In genomic region chr10:69366877-69367387, GRCm38 (mm10) we compare ENCODE assay signal across 9 mouse cellular contexts. TPM values are rescaled to one million over a fixed set of nuclear protein-coding genes. Genes with fewer than 3 reads are reported as not detected.
A peak's percentile ranks its signal among the peaks of the same experiment; 100 is the strongest.
DNase-seq lines count a peak whose midpoint lies in the region; ATAC-seq lines count a peak whose summit lies in the region.
"Had no signal": no experiment of that assay in that cellular context is flagged by ENCODE, and none has a peak within 500 bp of the region (broad histone marks: within the 10 kb centered on the region; RNA-seq: fewer than 3 reads in every experiment).

No protein-coding gene starts in this region.

- peak; percentile 13 for DNase-seq in kidney, postnatal 14 days
- DNase-seq in 3T3-L1 (ENCODE audit: low read depth, low spot score) (peak; percentile 58), 416B (ENCODE audit: low read depth) (peak; percentile 63)
- DNase-seq in c-Kit-positive CD71-positive TER-119-positive erythroid progenitor cells, embryonic 14.5 days (ENCODE audit: low spot score) = peak; percentile 16
- no peak for DNase-seq in ovary, postnatal 10 days (ENCODE audit: low spot score)
- DNase-seq in cerebellum, adult 18-20 months = no peak
- DNase-seq: cerebellum, postnatal 36 days had no signal

- no peak overlapping the region for H3K9ac ChIP-seq in kidney, embryonic 15.5 days
- no peak overlapping the region for H3K9ac ChIP-seq in intestine, embryonic 15.5 days

- no peak overlapping the region for H3K4me2 ChIP-seq in kidney, embryonic 15.5 days
- no peak overlapping the region for H3K4me2 ChIP-seq in intestine, embryonic 15.5 days (replicated peaks)

- no peaks in the 10 kb centered on the region for H3K4me1 ChIP-seq in kidney, embryonic 15.5 days
- H3K4me1 ChIP-seq in intestine, embryonic 15.5 days (replicated peaks) = no peaks in the 10 kb centered on the region

- no peak overlapping the region for H3K27ac ChIP-seq in kidney, embryonic 15.5 days
- no peak overlapping the region for H3K27ac ChIP-seq in intestine, embryonic 15.5 days

- no peaks in the 10 kb centered on the region for H3K27me3 ChIP-seq in kidney, embryonic 15.5 days
- H3K27me3 ChIP-seq in intestine, embryonic 15.5 days (replicated peaks) = no peaks in the 10 kb centered on the region

- no peaks in the 10 kb centered on the region; the same call in 1 of the 2 replicates for H3K9me3 ChIP-seq in kidney, embryonic 15.5 days (replicated peaks)
- H3K9me3 ChIP-seq in intestine, embryonic 15.5 days = no peaks in the 10 kb centered on the region

- 90% methylated on average over 13 of the region's 13 CpGs for WGBS in kidney, embryonic 15.5 days
- 86% methylated on average over 13 of the region's 13 CpGs for WGBS in intestine, embryonic 15.5 days

- no peak for ATAC-seq in kidney, embryonic 15.5 days (replicated peaks; ENCODE audit: low FRiP score)
- ATAC-seq in intestine, embryonic 15.5 days = no peak

- H3K4me3 ChIP-seq in kidney, embryonic 15.5 days (replicated peaks) = no peak overlapping the region
- no peak overlapping the region for H3K4me3 ChIP-seq in intestine, embryonic 15.5 days (replicated peaks)

- no peaks in the 10 kb centered on the region for H3K36me3 ChIP-seq in kidney, embryonic 15.5 days
- H3K36me3 ChIP-seq in intestine, embryonic 15.5 days = no peaks in the 10 kb centered on the region

RNA-seq across cellular contexts. Expression of gene Cdk1, which starts 14.2 kb away (rescaled TPM):
- 490 and 496 TPM in 2 replicates for polyA plus RNA-seq in kidney, embryonic 15.5 days (2015; fragmentation: Nextera tagmentation; extraction: Ambion mirVana)
- 414 and 444 TPM in 2 replicates for polyA plus RNA-seq in intestine, embryonic 15.5 days (2015; fragmentation: Nextera tagmentation; extraction: Ambion mirVana)

RNA-seq across cellular contexts. Expression of gene Ank3, which starts 31.6 kb away (rescaled TPM):
- polyA plus RNA-seq in kidney, embryonic 15.5 days (2015; fragmentation: Nextera tagmentation; extraction: Ambion mirVana) = 43.9 and 47.9 TPM in 2 replicates
- polyA plus RNA-seq in intestine, embryonic 15.5 days (2015; fragmentation: Nextera tagmentation; extraction: Ambion mirVana) = 21.5 and 21.9 TPM in 2 replicates

Comparison
In these comparisons a context has a peak if more than half of its experiments do, and no peak if none do; other contexts are left out.
1. DNase-seq: peak in kidney, postnatal 14 days (single experiment), 3T3-L1 (single experiment), 416B (single experiment) and c-Kit-positive CD71-positive TER-119-positive erythroid progenitor cells, embryonic 14.5 days (single experiment); none in ovary, postnatal 10 days (single experiment) and cerebellum, adult 18-20 months (0 of 2).